Mouse (Mus musculus): ENCODE measurements at regions not wholly inside any gene's neighbourhood (a gene's known extent, or its start where the extent isn't known, plus 50 kb on each side); places are given as distances from the start of the nearest gene placed in this dataset.

- DNase-seq: no peak
Observed at GRCm38 (mm10) chr13:110450526-110450925, 55.7 kb downstream of the Plk2 start.

- DNase-seq: no peak
Observed at GRCm38 (mm10) chr13:110452009-110452525, 57.2 kb downstream of the Plk2 start.

- DNase-seq: no peak
Observed at GRCm38 (mm10) chr13:110455085-110455484, 60.2 kb downstream of the Plk2 start.

- no peak for DNase-seq
Observed at GRCm38 (mm10) chr13:110455569-110456196, 60.8 kb downstream of the Plk2 start.

- DNase-seq: no peak
Observed at GRCm38 (mm10) chr13:110458701-110459100, 63.9 kb downstream of the Plk2 start.

GRCm38 (mm10) chr13:110461581-110461980 is 66.7 kb downstream of the Plk2 start:
- DNase-seq: no peak

- DNase-seq: no peak
Observed at GRCm38 (mm10) chr13:110471526-110471925, 76.7 kb downstream of the Plk2 start.

- DNase-seq: no peak
Observed at GRCm38 (mm10) chr13:110477709-110478108, 82.9 kb downstream of the Plk2 start.

GRCm38 (mm10) chr13:110484358-110484940 is 89.6 kb downstream of the Plk2 start:
- no peak for DNase-seq

- no peak for DNase-seq
Observed at GRCm38 (mm10) chr13:110485515-110485914, 90.7 kb downstream of the Plk2 start.

- DNase-seq: no peak
Observed at GRCm38 (mm10) chr13:110490166-110490565, 95.3 kb downstream of the Plk2 start.

- no peak for DNase-seq
Observed at GRCm38 (mm10) chr13:110492296-110493001, 97.6 kb downstream of the Plk2 start.

GRCm38 (mm10) chr13:110493002-110493552 is 98.2 kb downstream of the Plk2 start:
- no peak for DNase-seq

- no peak for DNase-seq
Observed at GRCm38 (mm10) chr13:110497461-110497860, 102.6 kb downstream of the Plk2 start.

- no peak for DNase-seq
Observed at GRCm38 (mm10) chr13:110507814-110508362, 113.0 kb downstream of the Plk2 start.

GRCm38 (mm10) chr13:110517986-110518385 is 123.1 kb downstream of the Plk2 start:
- DNase-seq: no peak

- DNase-seq: no peak
Observed at GRCm38 (mm10) chr13:110522974-110523373, 128.1 kb downstream of the Plk2 start.

- no peak for DNase-seq
Observed at GRCm38 (mm10) chr13:110527681-110528080, 132.8 kb downstream of the Plk2 start.

- no peak for DNase-seq
Observed at GRCm38 (mm10) chr13:110529624-110530023, 134.8 kb downstream of the Plk2 start.

- DNase-seq: no peak
Observed at GRCm38 (mm10) chr13:110534320-110534764, 139.5 kb downstream of the Plk2 start.

GRCm38 (mm10) chr13:110535785-110536184 is 140.9 kb downstream of the Plk2 start:
- DNase-seq: no peak

GRCm38 (mm10) chr13:110537960-110538463 is 143.2 kb downstream of the Plk2 start:
- DNase-seq: peak; percentile 27
